Mouse (Mus musculus): Measurements from ENCODE around the gene Bcl2. TPM values are rescaled to one million over a fixed set of nuclear protein-coding genes. Genes with fewer than 3 reads are reported as not detected.

Gene Bcl2
- total and polyA plus RNA-seq, 3 experiments = 1.2 to 4.9 (median 2.9) TPM

- no peak overlapping the region for H3K4me3 ChIP-seq (ENCODE audit: low read depth, low read length)
- TF ChIP-seq TAL1 (conservative IDR thresholded peaks at IDR 0.05; ENCODE audit: low read depth, low read length) = no peak
- TF ChIP-seq POLR2AphosphoS5 (IDR thresholded peaks at IDR 0.05; ENCODE audit: insufficient replicate concordance, low read depth, low read length) = no peak
- TF ChIP-seq CTCF (IDR thresholded peaks at IDR 0.05; ENCODE audit: low read depth, low read length) = no peak
- DNase-seq (ENCODE audit: low spot score) = no peak
- ATAC-seq (ENCODE audit: extremely low read depth, insufficient number of reproducible peaks, low FRiP score, poor library complexity, severe bottlenecking) = no peak
- H3K27me3 ChIP-seq (ENCODE audit: insufficient read depth, low read length) = 0 out of 2 replicates have a peak, but pooled peaks cover 6% of the 10 kb centered on the region
- no peaks in the 10 kb centered on the region for H3K36me3 ChIP-seq (replicated peaks)
- H3K4me1 ChIP-seq (ENCODE audit: insufficient read depth, low read depth, low read length) = no peaks in the 10 kb centered on the region
- no peaks in the 10 kb centered on the region for H3K9me3 ChIP-seq (replicated peaks)
Measured at GRCm38 (mm10) chr1:106650427-106650826, 63.6 kb downstream of the Bcl2 start.

- H3K36me3 ChIP-seq (replicated peaks) = no peaks in the 10 kb centered on the region
- H3K4me3 ChIP-seq (ENCODE audit: low read depth, low read length) = no peak overlapping the region
- H3K9me3 ChIP-seq (replicated peaks) = no peaks in the 10 kb centered on the region
- H3K27me3 ChIP-seq (ENCODE audit: insufficient read depth, low read length) = 0 out of 2 replicates have a peak, but pooled peaks cover 5% of the 10 kb centered on the region
- DNase-seq (ENCODE audit: low spot score) (no peak), ATAC-seq (ENCODE audit: extremely low read depth, insufficient number of reproducible peaks, low FRiP score, poor library complexity, severe bottlenecking) (no peak)
- H3K4me1 ChIP-seq (ENCODE audit: insufficient read depth, low read depth, low read length) = no peaks in the 10 kb centered on the region
- no peak for TF ChIP-seq CTCF (IDR thresholded peaks at IDR 0.05; ENCODE audit: low read depth, low read length)
- TF ChIP-seq TAL1 (conservative IDR thresholded peaks at IDR 0.05; ENCODE audit: low read depth, low read length) = no peak
- no peak for TF ChIP-seq POLR2AphosphoS5 (IDR thresholded peaks at IDR 0.05; ENCODE audit: insufficient replicate concordance, low read depth, low read length)
- no peak for TF ChIP-seq GATA1 (IDR thresholded peaks at IDR 0.05; ENCODE audit: borderline replicate concordance, low read length)
- TF ChIP-seq GATA2 (IDR thresholded peaks at IDR 0.05; ENCODE audit: borderline replicate concordance, low read depth, low read length) = no peak
Measured at GRCm38 (mm10) chr1:106647336-106647735, 66.7 kb downstream of the Bcl2 start.

- Histone ChIP-seq H3K27me3 (ENCODE audit: insufficient read depth, low read length) (no peaks in the 10 kb centered on the region), H3K4me1 (ENCODE audit: insufficient read depth, low read depth, low read length) (no peaks in the 10 kb centered on the region), H3K4me3 (ENCODE audit: low read depth, low read length) (no peak overlapping the region), H3K36me3 (replicated peaks) (no peaks in the 10 kb centered on the region), H3K9me3 (replicated peaks) (no peaks in the 10 kb centered on the region)
- DNase-seq (ENCODE audit: low spot score) (no peak), ATAC-seq (ENCODE audit: extremely low read depth, insufficient number of reproducible peaks, low FRiP score, poor library complexity, severe bottlenecking) (no peak)
- no peak for TF ChIP-seq CTCF (IDR thresholded peaks at IDR 0.05; ENCODE audit: low read depth, low read length)
- no peak for TF ChIP-seq GATA1 (IDR thresholded peaks at IDR 0.05; ENCODE audit: borderline replicate concordance, low read length)
Measured at GRCm38 (mm10) chr1:106644566-106644965, 69.5 kb downstream of the Bcl2 start.

- Histone ChIP-seq H3K4me3 (ENCODE audit: low read depth, low read length) (no peak overlapping the region), H3K4me1 (ENCODE audit: insufficient read depth, low read depth, low read length) (no peaks in the 10 kb centered on the region), H3K9me3 (replicated peaks) (no peaks in the 10 kb centered on the region), H3K27me3 (ENCODE audit: insufficient read depth, low read length) (0 out of 2 replicates have a peak, but pooled peaks cover 3% of the 10 kb centered on the region), H3K36me3 (replicated peaks) (no peaks in the 10 kb centered on the region)
- TF ChIP-seq CTCF (IDR thresholded peaks at IDR 0.05; ENCODE audit: low read depth, low read length) (no peak), TAL1 (conservative IDR thresholded peaks at IDR 0.05; ENCODE audit: low read depth, low read length) (no peak)
- DNase-seq (ENCODE audit: low spot score) (no peak), ATAC-seq (ENCODE audit: extremely low read depth, insufficient number of reproducible peaks, low FRiP score, poor library complexity, severe bottlenecking) (no peak)
Measured at GRCm38 (mm10) chr1:106643527-106643926, 70.5 kb downstream of the Bcl2 start.

- Histone ChIP-seq H3K36me3 (replicated peaks) (no peaks in the 10 kb centered on the region), H3K4me1 (ENCODE audit: insufficient read depth, low read depth, low read length) (no peaks in the 10 kb centered on the region), H3K9me3 (replicated peaks) (no peaks in the 10 kb centered on the region), H3K4me3 (ENCODE audit: low read depth, low read length) (no peak overlapping the region), H3K27me3 (ENCODE audit: insufficient read depth, low read length) (0 out of 2 replicates have a peak, but pooled peaks cover 3% of the 10 kb centered on the region)
- DNase-seq (ENCODE audit: low spot score) (no peak), ATAC-seq (ENCODE audit: extremely low read depth, insufficient number of reproducible peaks, low FRiP score, poor library complexity, severe bottlenecking) (no peak)
- TF ChIP-seq TAL1 (conservative IDR thresholded peaks at IDR 0.05; ENCODE audit: low read depth, low read length) = no peak
- no peak for TF ChIP-seq POLR2AphosphoS5 (IDR thresholded peaks at IDR 0.05; ENCODE audit: insufficient replicate concordance, low read depth, low read length)
- no peak for TF ChIP-seq CTCF (IDR thresholded peaks at IDR 0.05; ENCODE audit: low read depth, low read length)
- TF ChIP-seq GATA2 (IDR thresholded peaks at IDR 0.05; ENCODE audit: borderline replicate concordance, low read depth, low read length) = no peak
- TF ChIP-seq GATA1 (IDR thresholded peaks at IDR 0.05; ENCODE audit: borderline replicate concordance, low read length) = no peak
Measured at GRCm38 (mm10) chr1:106640577-106640976, 73.5 kb downstream of the Bcl2 start.

GRCm38 (mm10) chr1:106637705-106638104, 76.4 kb downstream of the Bcl2 start:
- H3K4me1 ChIP-seq (ENCODE audit: insufficient read depth, low read depth, low read length) = no peaks in the 10 kb centered on the region
- 0 out of 2 replicates have a peak, but pooled peaks cover 3% of the 10 kb centered on the region for H3K27me3 ChIP-seq (ENCODE audit: insufficient read depth, low read length)
- TF ChIP-seq GATA2 (IDR thresholded peaks at IDR 0.05; ENCODE audit: borderline replicate concordance, low read depth, low read length) (no peak), CTCF (IDR thresholded peaks at IDR 0.05; ENCODE audit: low read depth, low read length) (no peak), GATA1 (IDR thresholded peaks at IDR 0.05; ENCODE audit: borderline replicate concordance, low read length) (no peak), POLR2AphosphoS5 (IDR thresholded peaks at IDR 0.05; ENCODE audit: insufficient replicate concordance, low read depth, low read length) (no peak), TAL1 (conservative IDR thresholded peaks at IDR 0.05; ENCODE audit: low read depth, low read length) (no peak)
- no peaks in the 10 kb centered on the region for H3K9me3 ChIP-seq (replicated peaks)
- H3K36me3 ChIP-seq (replicated peaks) = no peaks in the 10 kb centered on the region
- ATAC-seq (ENCODE audit: extremely low read depth, insufficient number of reproducible peaks, low FRiP score, poor library complexity, severe bottlenecking) (no peak), DNase-seq (ENCODE audit: low spot score) (no peak)
- H3K4me3 ChIP-seq (ENCODE audit: low read depth, low read length) = no peak overlapping the region

- ATAC-seq (ENCODE audit: extremely low read depth, insufficient number of reproducible peaks, low FRiP score, poor library complexity, severe bottlenecking) (no peak), DNase-seq (ENCODE audit: low spot score) (no peak)
- Histone ChIP-seq H3K27me3 (ENCODE audit: insufficient read depth, low read length) (0 out of 2 replicates have a peak, but pooled peaks cover 3% of the 10 kb centered on the region), H3K4me1 (ENCODE audit: insufficient read depth, low read depth, low read length) (no peaks in the 10 kb centered on the region), H3K36me3 (replicated peaks) (no peaks in the 10 kb centered on the region), H3K9me3 (replicated peaks) (no peaks in the 10 kb centered on the region), H3K4me3 (ENCODE audit: low read depth, low read length) (no peak overlapping the region)
- TF ChIP-seq GATA1 (IDR thresholded peaks at IDR 0.05; ENCODE audit: borderline replicate concordance, low read length) = no peak
- no peak for TF ChIP-seq TAL1 (conservative IDR thresholded peaks at IDR 0.05; ENCODE audit: low read depth, low read length)
- TF ChIP-seq POLR2AphosphoS5 (IDR thresholded peaks at IDR 0.05; ENCODE audit: insufficient replicate concordance, low read depth, low read length) = no peak
- no peak for TF ChIP-seq CTCF (IDR thresholded peaks at IDR 0.05; ENCODE audit: low read depth, low read length)
- no peak for TF ChIP-seq GATA2 (IDR thresholded peaks at IDR 0.05; ENCODE audit: borderline replicate concordance, low read depth, low read length)
Measured at GRCm38 (mm10) chr1:106636714-106637113, 77.4 kb downstream of the Bcl2 start.

Data from G1E (cell line).